Mouse (Mus musculus) stomach, embryonic 14.5 days (tissue): ENCODE results near the gene Tha1. TPM values are rescaled to one million over a fixed set of nuclear protein-coding genes. Genes with fewer than 3 reads are reported as not detected.

Source experiments
- ATAC-seq: fragments of 200-750 bp; cut with Nextera tagmentation; 2 replicates; pipeline ENCODE4 v1.8.0; 2017; ENCODE audit warnings: low read depth, moderate TSS enrichment; ENCODE audit not compliant: insufficient number of reproducible peaks, insufficient read depth, low FRiP score
- H3K27ac ChIP-seq: fragments of 300-500 bp; sonication (generic); 2 replicates; pipeline ENCODE4 v1.5.1; 2014; ENCODE audit warnings: mild to moderate bottlenecking, low read length, moderate library complexity, mixed read lengths
- H3K27me3 ChIP-seq: fragments of 300-500 bp; sonication (generic); 2 replicates; pipeline ENCODE4 v1.6.1; 2014; ENCODE audit warnings: low read length, control low read depth, mixed read lengths; ENCODE audit not compliant: control insufficient read depth, insufficient read depth
- H3K36me3 ChIP-seq: fragments of 300-500 bp; sonication (generic); 2 replicates; pipeline ENCODE4 v1.6.1; 2014; ENCODE audit warnings: mild to moderate bottlenecking, control low read depth, low read length, moderate library complexity, mixed read lengths; ENCODE audit not compliant: control insufficient read depth, insufficient read depth
- H3K4me1 ChIP-seq: fragments of 300-500 bp; sonication (generic); 2 replicates; pipeline ENCODE4 v1.6.1; 2014; ENCODE audit warnings: low read length, control low read depth, mixed read lengths; ENCODE audit not compliant: control insufficient read depth, insufficient read depth
- H3K4me2 ChIP-seq: fragments of 300-500 bp; sonication (generic); replicated peaks from 2 replicates; pipeline ENCODE4 v1.6.1; 2014; ENCODE audit warnings: low read depth, low read length, control low read depth
- H3K4me3 ChIP-seq: fragments of 300-500 bp; sonication (generic); 2 replicates; pipeline ENCODE4 v1.5.1; 2014; ENCODE audit warnings: low read depth, low read length, control low read depth
- H3K9ac ChIP-seq: fragments of 300-500 bp; sonication (generic); replicated peaks from 2 replicates; pipeline ENCODE4 v1.6.1; 2014; ENCODE audit warnings: low read depth, mild to moderate bottlenecking, control low read depth, low read length, moderate library complexity, mixed read lengths
- H3K9me3 ChIP-seq: fragments of 300-500 bp; sonication (generic); 2 replicates; pipeline ENCODE4 v1.6.1; 2016; ENCODE audit warnings: low read depth, low read length, control low read depth; ENCODE audit not compliant: control insufficient read depth
- WGBS: fragments of 180-500 bp; shearing (Covaris S2); extraction: QIAGEN DNeasy Blood & Tissue Kit; methylation state at CpG from one replicate; pipeline ENCODE4 v1.1.7; 2014; 5-methylcytosine and 5-hydroxymethylcytosine counted together
- polyA plus RNA-seq: library from polyadenylated mRNA; unstranded; fragments of >200 nt; fragmentation: Nextera tagmentation; extraction: Ambion mirVana; gene quantifications from 2 replicates; pipeline ENCODE4 v1.2.1, GENCODE M21; 2014

The Tha1 gene
- polyA plus RNA-seq, 1 experiment from 2014 or later, result 6.4 TPM

GRCm38 (mm10) chr11:117864805-117865204 is 8.5 kb downstream of the Tha1 start:
- H3K9me3 ChIP-seq, result no peaks in the 10 kb centered on the region
- peaks cover 10% of the 10 kb centered on the region; the same call in 1 of the 2 replicates for H3K27me3 ChIP-seq
- no peak for ATAC-seq
- H3K27ac ChIP-seq, result no peak overlapping the region
- peaks cover 5% of the 10 kb centered on the region; the same call in 1 of the 2 replicates for H3K4me1 ChIP-seq
- H3K36me3 ChIP-seq, result no peaks in the 10 kb centered on the region
- no peak overlapping the region for H3K4me2 ChIP-seq
- H3K4me3 ChIP-seq, result no peak overlapping the region
- H3K9ac ChIP-seq, result no peak overlapping the region
- 61% methylated on average over 2 of the region's 2 CpGs for WGBS

GRCm38 (mm10) chr11:117863174-117863856 is 10.0 kb downstream of the Tha1 start:
- no peak overlapping the region for H3K9ac ChIP-seq
- no peak overlapping the region for H3K4me2 ChIP-seq
- WGBS, result 35% methylated on average over 11 of the region's 11 CpGs
- no peak for ATAC-seq
- peaks cover 5% of the 10 kb centered on the region; the same call in 1 of the 2 replicates for H3K4me1 ChIP-seq
- H3K9me3 ChIP-seq, result no peaks in the 10 kb centered on the region
- no peaks in the 10 kb centered on the region for H3K36me3 ChIP-seq
- peaks cover 12% of the 10 kb centered on the region; the same call in 1 of the 2 replicates for H3K27me3 ChIP-seq
- no peak overlapping the region for H3K4me3 ChIP-seq
- H3K27ac ChIP-seq, result no peak overlapping the region

GRCm38 (mm10) chr11:117860601-117861000 is 12.7 kb downstream of the Tha1 start, which contains the start of gene Tmem235:
Gene Tmem235, plus strand, starts transcription at chr11:117860752.
- 5% methylated on average over 23 of the region's 23 CpGs for WGBS
- ATAC-seq, result no peak
- Histone ChIP-seq H3K4me1 (peaks cover under 1% of the 10 kb centered on the region; the same call in 1 of the 2 replicates), H3K4me2 (no peak within 1 kb of the TSS), H3K27ac (no peak within 1 kb of the TSS), H3K27me3 (peaks cover 12% of the 10 kb centered on the region; the same call in 1 of the 2 replicates), H3K4me3 (no peak within 1 kb of the TSS), H3K9ac (no peak within 1 kb of the TSS), H3K36me3 (peaks cover 19% of the 10 kb centered on the region), H3K9me3 (no peaks in the 10 kb centered on the region)

- no peaks in the 10 kb centered on the region for H3K4me1 ChIP-seq
- H3K27me3 ChIP-seq, result peaks cover 12% of the 10 kb centered on the region; the same call in 1 of the 2 replicates
- H3K9me3 ChIP-seq, result no peaks in the 10 kb centered on the region
- no peak overlapping the region for H3K9ac ChIP-seq
- WGBS, result 53% methylated on average over 3 of the region's 3 CpGs
- H3K27ac ChIP-seq, result no peak overlapping the region
- no peak for ATAC-seq
- no peak overlapping the region for H3K4me3 ChIP-seq
- H3K4me2 ChIP-seq, result no peak overlapping the region
- peaks cover 38% of the 10 kb centered on the region for H3K36me3 ChIP-seq
Observed at GRCm38 (mm10) chr11:117858392-117858791, 14.9 kb downstream of the Tha1 start.

- no peaks in the 10 kb centered on the region for H3K4me1 ChIP-seq
- H3K36me3 ChIP-seq, result peaks cover 46% of the 10 kb centered on the region
- peaks cover 12% of the 10 kb centered on the region; the same call in 1 of the 2 replicates for H3K27me3 ChIP-seq
- ATAC-seq, result no peak
- H3K9me3 ChIP-seq, result no peaks in the 10 kb centered on the region
- no peak overlapping the region for H3K4me3 ChIP-seq
- no peak overlapping the region for H3K4me2 ChIP-seq
- H3K9ac ChIP-seq, result no peak overlapping the region
- WGBS, result 96% methylated on average over 9 of the region's 10 CpGs
- no peak overlapping the region for H3K27ac ChIP-seq
Observed at GRCm38 (mm10) chr11:117857462-117857861, 15.8 kb downstream of the Tha1 start.

GRCm38 (mm10) chr11:117855975-117856374 is 17.3 kb downstream of the Tha1 start:
- Histone ChIP-seq H3K27ac (no peak overlapping the region), H3K36me3 (peaks cover 46% of the 10 kb centered on the region), H3K4me2 (no peak overlapping the region), H3K9ac (no peak overlapping the region), H3K4me3 (no peak overlapping the region), H3K9me3 (no peaks in the 10 kb centered on the region), H3K4me1 (peaks cover 1% of the 10 kb centered on the region; the same call in 1 of the 2 replicates), H3K27me3 (peaks cover 9% of the 10 kb centered on the region; the same call in 1 of the 2 replicates)
- 71% methylated on average over 1 of the region's 1 CpGs for WGBS
- no peak for ATAC-seq

GRCm38 (mm10) chr11:117855360-117855759 is 17.9 kb downstream of the Tha1 start:
- H3K4me1 ChIP-seq, result peaks cover 5% of the 10 kb centered on the region
- no peak overlapping the region for H3K9ac ChIP-seq
- ATAC-seq, result no peak
- H3K4me2 ChIP-seq, result no peak overlapping the region
- H3K27me3 ChIP-seq, result 0 out of 2 replicates have a peak, but pooled peaks cover 6% of the 10 kb centered on the region
- H3K9me3 ChIP-seq, result no peaks in the 10 kb centered on the region
- 97% methylated on average over 5 of the region's 5 CpGs for WGBS
- H3K36me3 ChIP-seq, result peaks cover 46% of the 10 kb centered on the region
- H3K4me3 ChIP-seq, result no peak overlapping the region
- H3K27ac ChIP-seq, result no peak overlapping the region

GRCm38 (mm10) chr11:117854241-117854640 is 19.0 kb downstream of the Tha1 start:
- Histone ChIP-seq H3K4me2 (no peak overlapping the region), H3K27ac (no peak overlapping the region), H3K4me3 (no peak overlapping the region), H3K9me3 (no peaks in the 10 kb centered on the region), H3K36me3 (peaks cover 46% of the 10 kb centered on the region), H3K4me1 (peaks cover 14% of the 10 kb centered on the region), H3K9ac (no peak overlapping the region), H3K27me3 (no peaks in the 10 kb centered on the region)
- no peak for ATAC-seq
- WGBS, result 91% methylated on average over 9 of the region's 9 CpGs
